Mouse (Mus musculus): Measurements from ENCODE around the gene Vmn2r29. TPM values are rescaled to one million over a fixed set of nuclear protein-coding genes. Genes with fewer than 3 reads are reported as not detected.

Gene Vmn2r29
- polyA plus RNA-seq, 1 experiment from 2014 or later, result 0.16 TPM

Other genes with a start within 250 kb of the Vmn2r29 start
- gene Zfp954, start 125.8 kb downstream of the Vmn2r29 start, polyA plus RNA-seq (2015; fragmentation: Nextera tagmentation; extraction: Ambion mirVana), result 6.0 and 7.6 TPM in 2 replicates
- 0.81 and 1.4 TPM in 2 replicates for gene Zfp773, start 110.6 kb downstream of the Vmn2r29 start, polyA plus RNA-seq (2015; fragmentation: Nextera tagmentation; extraction: Ambion mirVana)
- gene Zfp418, start 76.0 kb downstream of the Vmn2r29 start, polyA plus RNA-seq (2015; fragmentation: Nextera tagmentation; extraction: Ambion mirVana), result 0.92 and 1.5 TPM in 2 replicates
- gene Zfp772, start 37.3 kb downstream of the Vmn2r29 start, polyA plus RNA-seq (2015; fragmentation: Nextera tagmentation; extraction: Ambion mirVana), result 4.2 and 4.7 TPM in 2 replicates
- 3.4 and 3.6 TPM in 2 replicates for gene Gm45844, start 31.0 kb upstream of the Vmn2r29 start, polyA plus RNA-seq (2015; fragmentation: Nextera tagmentation; extraction: Ambion mirVana)
- gene Clcn4, start 53.5 kb upstream of the Vmn2r29 start, polyA plus RNA-seq (2015; fragmentation: Nextera tagmentation; extraction: Ambion mirVana), result 45.5 and 50.0 TPM in 2 replicates
- gene Vmn2r30, start 90.3 kb upstream of the Vmn2r29 start, polyA plus RNA-seq (2015; fragmentation: Nextera tagmentation; extraction: Ambion mirVana), result 0.03 TPM in 1 of 2 replicates, not detected in the other
- gene Gm45783, start 127.2 kb upstream of the Vmn2r29 start, polyA plus RNA-seq (2015; fragmentation: Nextera tagmentation; extraction: Ambion mirVana), result not detected in 2 replicates
- not detected in 2 replicates for gene Vmn2r31, start 152.4 kb upstream of the Vmn2r29 start, polyA plus RNA-seq (2015; fragmentation: Nextera tagmentation; extraction: Ambion mirVana)
- not detected in 2 replicates for gene Vmn2r32, start 232.7 kb upstream of the Vmn2r29 start, polyA plus RNA-seq (2015; fragmentation: Nextera tagmentation; extraction: Ambion mirVana)

Data from heart, embryonic 15.5 days (tissue).